ENCODE assay signal across 9 mouse cellular contexts in the genomic region with DNA sequence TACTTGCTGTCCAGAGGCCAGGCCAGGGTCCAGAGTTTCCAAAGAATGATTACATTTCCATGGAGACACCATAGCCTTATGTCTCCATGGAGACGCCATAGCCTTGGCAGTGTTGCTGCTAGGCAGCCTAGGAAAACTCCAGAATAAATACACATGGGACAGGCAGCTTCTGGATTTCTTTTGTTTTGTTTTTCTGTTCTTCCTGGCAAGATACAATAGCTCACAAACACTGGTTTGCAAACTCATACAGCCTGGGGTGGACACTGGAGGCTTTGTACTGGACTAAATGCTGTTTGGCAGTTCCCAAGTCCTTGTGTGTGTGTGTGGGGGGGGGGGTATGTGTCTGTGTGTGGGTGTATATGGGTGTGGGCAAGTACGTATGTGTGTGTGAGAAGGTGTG. TPM values are rescaled to one million over a fixed set of nuclear protein-coding genes. Genes with fewer than 3 reads are reported as not detected.
DNase-seq lines count a peak whose midpoint lies in the region; ATAC-seq and TF ChIP-seq lines count a peak whose summit lies in the region.
"Had no signal": no experiment of that assay in that cellular context is flagged by ENCODE, and none has a peak within 500 bp of the region (broad histone marks: within the 10 kb centered on the region; RNA-seq: fewer than 3 reads in every experiment).

No protein-coding gene starts in this region.

- 61% methylated on average over 2 of the region's 2 CpGs for WGBS in lung, embryonic 14.5 days
- WGBS in hindbrain, embryonic 14.5 days = 24% methylated on average over 2 of the region's 2 CpGs

- no peak overlapping the region for H3K4me3 ChIP-seq in lung, embryonic 14.5 days (ENCODE audit: low read depth, low read length)
- H3K4me3 ChIP-seq in hindbrain, embryonic 14.5 days (replicated peaks; ENCODE audit: low read length) = no peak overlapping the region

- ATAC-seq in lung, embryonic 14.5 days (ENCODE audit: insufficient read depth) = 0 out of 2 replicates have a peak, but pooled peaks have one; percentile 54
- peak; percentile 93 for ATAC-seq in hindbrain, embryonic 14.5 days (ENCODE audit: low FRiP score)
- ATAC-seq in erythroblast, adult 5-6 weeks (replicated peaks; ENCODE audit: low FRiP score, poor library complexity, severe bottlenecking) = no peak

- no peak overlapping the region for H3K9ac ChIP-seq in lung, embryonic 14.5 days
- no peak overlapping the region for H3K9ac ChIP-seq in hindbrain, embryonic 14.5 days

- no peak for TF ChIP-seq CTCF in lung, embryonic 14.5 days (IDR thresholded peaks at IDR 0.05; ENCODE audit: low read depth)

- peak; percentile 45 for DNase-seq in lung, embryonic 14.5 days
- DNase-seq in lung, postnatal 4 days = no peak
- DNase-seq in embryo, embryonic 9.5 days (ENCODE audit: extremely low spot score) = peak; percentile 45
- DNase-seq in hindbrain, embryonic 14.5 days (ENCODE audit: low spot score) = peak; percentile 74
- peak; percentile 65 for DNase-seq in retina, postnatal 1 day
- DNase-seq in gastrocnemius, postnatal 4 days (ENCODE audit: low spot score in 2 of 2) = no peak
- DNase-seq: cerebellum, adult 11-12 months had no signal

- no peaks in the 10 kb centered on the region for H3K36me3 ChIP-seq in lung, embryonic 14.5 days (ENCODE audit: insufficient read depth)
- H3K36me3 ChIP-seq in hindbrain, embryonic 14.5 days (replicated peaks; ENCODE audit: control insufficient read depth, insufficient read depth) = no peaks in the 10 kb centered on the region

- H3K4me1 ChIP-seq in lung, embryonic 14.5 days (ENCODE audit: insufficient read depth) = no peaks in the 10 kb centered on the region
- H3K4me1 ChIP-seq in hindbrain, embryonic 14.5 days (replicated peaks; ENCODE audit: control insufficient read depth, insufficient read depth, low read length) = 0 out of 2 replicates have a peak, but pooled peaks cover 4% of the 10 kb centered on the region

- no peak overlapping the region for H3K4me2 ChIP-seq in lung, embryonic 14.5 days
- H3K4me2 ChIP-seq in hindbrain, embryonic 14.5 days (replicated peaks) = no peak overlapping the region

- no peaks in the 10 kb centered on the region for H3K9me3 ChIP-seq in lung, embryonic 14.5 days (ENCODE audit: low read depth, low read length)
- H3K9me3 ChIP-seq in hindbrain, embryonic 14.5 days (ENCODE audit: control insufficient read depth, low read length) = peaks cover 7% of the 10 kb centered on the region

- no peak overlapping the region for H3K27ac ChIP-seq in lung, embryonic 14.5 days (ENCODE audit: low read depth)
- peak overlapping the region; percentile 51; the same call in 1 of the 2 replicates for H3K27ac ChIP-seq in hindbrain, embryonic 14.5 days

- no peaks in the 10 kb centered on the region for H3K27me3 ChIP-seq in lung, embryonic 14.5 days (ENCODE audit: insufficient read depth, low read length)
- no peaks in the 10 kb centered on the region for H3K27me3 ChIP-seq in hindbrain, embryonic 14.5 days (ENCODE audit: control insufficient read depth, insufficient read depth, low read length)

RNA-seq across cellular contexts. Expression of gene Abcc4, which starts 29.1 kb away (rescaled TPM):
- polyA plus RNA-seq in lung, embryonic 14.5 days (2014; fragmentation: Nextera tagmentation; extraction: Ambion mirVana) = 2.8 and 3.5 TPM in 2 replicates
- polyA plus RNA-seq in hindbrain, embryonic 14.5 days (2014; fragmentation: Nextera tagmentation; extraction: Ambion mirVana) = 2.6 TPM in 2 replicates
- 1 to 10 TPM; 2.4 to 2.9 TPM for total RNA-seq in gastrocnemius, postnatal 4 days (2021)
- 12.5 and 14.0 TPM in 2 replicates for total RNA-seq in erythroblast, adult 5-6 weeks (2015; ENCODE audit: low replicate concordance)
- total RNA-seq in erythroblast, adult 5-6 weeks (2017; ENCODE audit: low replicate concordance) = 10.1 and 12.8 TPM in 2 replicates

RNA-seq across cellular contexts. Expression of gene Cldn10, which starts 52.6 kb away (rescaled TPM):
- 46.3 and 51.2 TPM in 2 replicates for polyA plus RNA-seq in lung, embryonic 14.5 days (2014; fragmentation: Nextera tagmentation; extraction: Ambion mirVana)
- polyA plus RNA-seq in hindbrain, embryonic 14.5 days (2014; fragmentation: Nextera tagmentation; extraction: Ambion mirVana) = 1.7 and 2.1 TPM in 2 replicates
- total RNA-seq in gastrocnemius, postnatal 4 days (2021) = under 1 TPM in 1 of 2 experiments, not detected in 1; 0.25 TPM
- total RNA-seq in erythroblast, adult 5-6 weeks (2015; ENCODE audit: low replicate concordance) = 1.9 TPM in 1 of 2 replicates, not detected in the other
- total RNA-seq in erythroblast, adult 5-6 weeks (2017; ENCODE audit: low replicate concordance) = 2.0 TPM in 1 of 2 replicates, not detected in the other
- total RNA-seq: MEL had no signal

Comparison
In these comparisons a context has a peak if more than half of its experiments do, and no peak if none do; other contexts are left out.
1. DNase-seq: peak in lung, embryonic 14.5 days (single experiment), embryo, embryonic 9.5 days (single experiment), hindbrain, embryonic 14.5 days (single experiment) and retina, postnatal 1 day (single experiment); none in lung, postnatal 4 days (0 of 2) and gastrocnemius, postnatal 4 days (0 of 2).